Mouse (Mus musculus) heart, embryonic 11.5 days (tissue): Measurements from ENCODE around the gene Gabrb1. TPM values are rescaled to one million over a fixed set of nuclear protein-coding genes. Genes with fewer than 3 reads are reported as not detected.

Source experiments
- ATAC-seq: fragments of 200-750 bp; cut with Nextera tagmentation; replicated peaks from 2 replicates; pipeline ENCODE4 v1.8.0; 2017; ENCODE audit warnings: moderate library complexity; ENCODE audit not compliant: insufficient number of reproducible peaks, low FRiP score, low TSS enrichment
- H3K27ac ChIP-seq: fragments of 300-500 bp; sonication (generic); 2 replicates; pipeline ENCODE4 v1.5.1; 2014; ENCODE audit warnings: mild to moderate bottlenecking, low read depth, low read length
- H3K27me3 ChIP-seq: fragments of 300-500 bp; sonication (generic); 2 replicates; pipeline ENCODE4 v1.6.1; 2014; ENCODE audit warnings: mild to moderate bottlenecking, low read length, mixed read lengths; ENCODE audit not compliant: control insufficient read depth, insufficient read depth
- H3K36me3 ChIP-seq: fragments of 300-500 bp; sonication (generic); 2 replicates; pipeline ENCODE4 v1.6.1; 2014; ENCODE audit warnings: mild to moderate bottlenecking, low read length, moderate library complexity, mixed read lengths; ENCODE audit not compliant: control insufficient read depth, insufficient read depth
- H3K4me1 ChIP-seq: fragments of 300-500 bp; sonication (generic); 2 replicates; pipeline ENCODE4 v1.6.1; 2014; ENCODE audit warnings: low read length; ENCODE audit not compliant: control insufficient read depth, insufficient read depth
- H3K4me2 ChIP-seq: fragments of 300-500 bp; sonication (generic); 2 replicates; pipeline ENCODE4 v1.6.1; 2014; ENCODE audit warnings: mild to moderate bottlenecking, moderate library complexity
- H3K4me3 ChIP-seq: fragments of 300-500 bp; sonication (generic); 2 replicates; pipeline ENCODE4 v1.5.1; 2014; ENCODE audit warnings: low read depth, low read length
- H3K9ac ChIP-seq: fragments of 300-500 bp; sonication (generic); 2 replicates; pipeline ENCODE4 v1.6.1; 2014; ENCODE audit warnings: mild to moderate bottlenecking, low read depth, low read length, moderate library complexity
- H3K9me3 ChIP-seq: fragments of 300-500 bp; sonication (generic); replicated peaks from 2 replicates; pipeline ENCODE4 v1.6.1; 2016; ENCODE audit warnings: low read length; ENCODE audit not compliant: control insufficient read depth
- WGBS: fragments of 180-500 bp; shearing (Covaris S2); extraction: QIAGEN DNeasy Blood & Tissue Kit; methylation state at CpG from one replicate; pipeline ENCODE4 v1.1.7; 2014; ENCODE audit not compliant: insufficient replicate concordance; 5-methylcytosine and 5-hydroxymethylcytosine counted together
- polyA plus RNA-seq: library from polyadenylated mRNA; unstranded; fragments of >200 nt; fragmentation: Nextera tagmentation; extraction: Ambion mirVana; gene quantifications from 2 replicates; pipeline ENCODE4 v1.2.1, GENCODE M21; 2014

Gene Gabrb1
- polyA plus RNA-seq, 1 experiment from 2014 or later: 1.1 TPM

DNA sequence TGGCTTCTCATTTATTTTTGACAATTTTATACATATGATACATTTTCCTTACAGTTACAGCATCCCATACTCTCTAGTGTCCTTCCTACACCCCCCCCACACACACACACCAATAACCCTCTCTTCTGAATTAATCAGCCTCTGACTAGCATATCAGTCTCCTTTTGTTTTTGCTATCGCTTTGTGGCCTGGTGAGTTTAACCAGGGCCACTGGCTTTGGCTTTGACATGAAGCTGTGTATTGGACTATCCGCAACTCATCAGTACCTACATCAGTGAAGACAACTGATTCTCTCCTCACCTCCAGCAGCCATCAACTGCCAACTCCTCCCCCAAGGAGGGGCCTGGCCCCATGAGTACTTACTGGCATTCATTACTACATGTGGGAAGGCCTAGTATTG is 437.1 kb downstream of the Gabrb1 start:
- ATAC-seq: no peak
- H3K4me2 ChIP-seq: no peak overlapping the region
- H3K36me3 ChIP-seq: no peaks in the 10 kb centered on the region
- no peak overlapping the region for H3K9ac ChIP-seq
- no peaks in the 10 kb centered on the region for H3K27me3 ChIP-seq
- no peak overlapping the region for H3K4me3 ChIP-seq
- 57% methylated on average over 2 of the region's 2 CpGs for WGBS
- no peak overlapping the region for H3K27ac ChIP-seq
- H3K4me1 ChIP-seq: no peaks in the 10 kb centered on the region
- H3K9me3 ChIP-seq: no peaks in the 10 kb centered on the region

DNA sequence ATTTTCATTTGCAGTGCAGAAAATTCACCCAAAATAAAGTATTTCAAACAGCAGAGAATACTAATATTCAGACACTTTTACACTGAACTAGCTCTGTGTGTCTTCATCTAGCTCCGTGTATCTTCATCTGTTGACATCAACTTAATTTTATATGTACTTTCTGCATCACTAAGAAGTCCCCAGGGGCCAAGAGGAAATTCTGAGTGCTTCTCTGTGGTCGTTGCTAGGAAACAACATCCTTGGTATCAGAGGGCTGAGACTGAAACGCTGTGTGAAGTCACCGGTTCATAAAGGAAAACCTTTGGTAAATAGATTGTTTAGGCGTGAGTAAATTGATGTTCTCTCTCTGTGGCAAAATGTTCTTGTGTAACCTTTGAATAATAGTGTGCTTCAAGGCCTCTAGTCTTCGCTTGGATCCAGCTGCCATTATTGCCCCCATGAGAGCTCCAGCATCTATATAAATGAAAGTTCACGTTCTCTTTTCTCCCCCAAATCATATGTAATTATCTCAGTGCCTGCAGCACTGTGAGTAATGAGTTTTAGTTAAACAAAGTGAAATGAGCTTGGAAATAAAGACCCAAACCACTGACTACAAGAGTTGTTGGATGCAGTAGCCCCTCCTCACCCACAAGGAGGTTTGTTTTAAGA is 446.5 kb downstream of the Gabrb1 start:
- no peak overlapping the region for H3K27ac ChIP-seq
- H3K4me2 ChIP-seq: no peak overlapping the region
- H3K36me3 ChIP-seq: no peaks in the 10 kb centered on the region
- no peak overlapping the region for H3K9ac ChIP-seq
- H3K4me3 ChIP-seq: no peak overlapping the region
- no peaks in the 10 kb centered on the region for H3K4me1 ChIP-seq
- WGBS: 77% methylated on average over 7 of the region's 7 CpGs
- H3K27me3 ChIP-seq: no peaks in the 10 kb centered on the region
- H3K9me3 ChIP-seq: no peaks in the 10 kb centered on the region
- no peak for ATAC-seq

DNA sequence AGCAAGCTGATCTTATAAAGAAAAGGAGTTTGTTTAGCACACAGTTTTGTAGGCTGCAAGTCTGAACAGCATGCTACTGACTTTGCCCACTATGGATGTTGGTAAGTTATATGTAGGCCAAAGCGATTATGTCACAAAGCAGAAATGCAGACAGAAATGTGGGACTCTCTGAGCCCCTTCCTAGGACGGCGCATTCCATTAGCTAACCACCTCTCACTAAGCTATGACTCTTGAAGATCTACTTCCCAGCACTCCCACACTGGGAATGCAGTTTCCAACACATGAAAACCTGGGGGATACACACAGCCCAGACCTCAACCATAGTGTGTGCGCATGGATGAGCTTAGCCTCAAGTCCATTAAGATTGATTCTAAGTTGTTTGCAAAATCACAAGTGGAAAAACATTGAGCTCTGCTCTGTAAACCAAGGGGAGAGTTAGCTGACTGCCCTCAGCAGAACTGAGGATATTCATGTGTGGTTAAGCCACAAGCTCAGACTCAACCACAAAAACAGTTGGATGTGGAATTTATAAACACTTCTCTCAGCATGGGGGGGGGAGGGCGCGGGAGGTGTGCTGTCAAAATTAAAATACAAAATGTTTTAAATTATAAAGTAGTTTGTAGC is 464.6 kb downstream of the Gabrb1 start:
- no peak overlapping the region for H3K27ac ChIP-seq
- H3K9ac ChIP-seq: no peak overlapping the region
- no peak overlapping the region for H3K4me3 ChIP-seq
- H3K4me2 ChIP-seq: no peak overlapping the region
- H3K36me3 ChIP-seq: no peaks in the 10 kb centered on the region
- WGBS: 86% methylated on average over 6 of the region's 6 CpGs
- no peak for ATAC-seq
- no peaks in the 10 kb centered on the region for H3K27me3 ChIP-seq
- no peaks in the 10 kb centered on the region for H3K4me1 ChIP-seq
- no peaks in the 10 kb centered on the region for H3K9me3 ChIP-seq

DNA sequence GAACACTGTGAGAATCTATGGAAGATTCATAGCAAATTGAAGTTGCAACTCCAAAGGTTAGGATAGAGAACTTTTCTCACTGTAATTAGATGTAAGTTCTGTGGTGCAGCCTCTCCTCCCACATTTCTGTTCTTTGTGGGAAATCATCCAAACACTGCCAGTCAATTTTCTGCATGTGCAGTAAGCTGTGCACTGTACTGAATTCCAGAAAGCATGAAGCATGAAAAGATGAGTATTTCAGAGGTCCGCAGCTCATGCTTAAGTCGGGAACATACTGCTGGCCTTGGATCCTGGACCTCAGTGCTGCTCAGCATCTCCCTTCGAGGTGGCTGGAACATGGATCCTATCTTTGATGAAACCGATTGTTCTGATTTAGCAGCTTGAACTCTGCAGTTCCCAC is 468.8 kb downstream of the Gabrb1 start:
- H3K27ac ChIP-seq: no peak overlapping the region
- H3K36me3 ChIP-seq: no peaks in the 10 kb centered on the region
- H3K4me3 ChIP-seq: no peak overlapping the region
- no peaks in the 10 kb centered on the region for H3K27me3 ChIP-seq
- H3K4me1 ChIP-seq: no peaks in the 10 kb centered on the region
- no peak overlapping the region for H3K4me2 ChIP-seq
- ATAC-seq: no peak
- no peaks in the 10 kb centered on the region for H3K9me3 ChIP-seq
- no peak overlapping the region for H3K9ac ChIP-seq
- 77% methylated on average over 4 of the region's 4 CpGs for WGBS

DNA sequence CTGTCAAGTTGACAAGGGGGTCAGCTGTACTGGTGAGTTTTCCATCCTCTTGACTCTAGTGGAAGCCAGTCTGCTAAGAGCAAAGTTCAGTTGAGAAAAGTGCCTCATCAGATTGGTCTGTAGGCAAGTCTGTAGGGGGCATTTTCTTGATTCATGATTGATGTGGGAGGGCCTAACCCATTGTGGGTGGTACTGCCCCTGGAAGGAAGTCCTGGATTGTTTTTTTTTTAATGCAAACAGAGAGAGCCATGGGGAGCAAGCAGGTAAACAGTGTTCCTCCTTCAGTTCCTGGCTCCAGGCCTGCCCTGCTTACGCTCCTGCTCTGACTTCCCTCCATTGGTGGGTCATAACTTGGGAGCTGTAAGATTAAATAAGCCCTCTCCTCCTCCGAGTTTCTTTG is 476.0 kb downstream of the Gabrb1 start:
- Histone ChIP-seq H3K27ac (no peak overlapping the region), H3K27me3 (no peaks in the 10 kb centered on the region), H3K4me3 (no peak overlapping the region), H3K9ac (no peak overlapping the region), H3K4me2 (no peak overlapping the region), H3K4me1 (no peaks in the 10 kb centered on the region), H3K36me3 (no peaks in the 10 kb centered on the region), H3K9me3 (no peaks in the 10 kb centered on the region)
- 64% methylated on average over 2 of the region's 2 CpGs for WGBS
- no peak for ATAC-seq

DNA sequence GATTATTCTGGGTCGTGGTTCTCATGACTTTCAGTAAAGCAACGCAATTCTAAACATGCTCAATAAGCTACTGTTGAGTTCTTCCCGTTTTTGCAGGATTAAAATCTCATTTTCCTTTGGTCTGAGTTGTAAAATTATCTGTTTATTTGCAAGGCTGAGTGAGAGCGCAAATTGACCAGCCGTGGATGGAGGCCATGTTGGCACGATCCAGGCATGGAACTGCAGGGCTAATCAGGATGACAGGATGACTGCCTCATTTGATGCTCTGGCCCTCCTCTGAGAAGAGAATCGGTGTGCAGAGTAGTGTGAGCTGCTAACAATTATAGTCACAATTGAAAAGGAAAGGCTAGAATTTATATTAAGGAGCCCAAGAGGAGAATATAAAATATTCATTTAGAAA is 480.3 kb downstream of the Gabrb1 start:
- Histone ChIP-seq H3K4me2 (no peak overlapping the region), H3K9ac (no peak overlapping the region), H3K27me3 (no peaks in the 10 kb centered on the region), H3K4me3 (no peak overlapping the region), H3K4me1 (no peaks in the 10 kb centered on the region), H3K27ac (no peak overlapping the region), H3K36me3 (no peaks in the 10 kb centered on the region), H3K9me3 (no peaks in the 10 kb centered on the region)
- ATAC-seq: no peak
- WGBS: 81% methylated on average over 7 of the region's 7 CpGs

DNA sequence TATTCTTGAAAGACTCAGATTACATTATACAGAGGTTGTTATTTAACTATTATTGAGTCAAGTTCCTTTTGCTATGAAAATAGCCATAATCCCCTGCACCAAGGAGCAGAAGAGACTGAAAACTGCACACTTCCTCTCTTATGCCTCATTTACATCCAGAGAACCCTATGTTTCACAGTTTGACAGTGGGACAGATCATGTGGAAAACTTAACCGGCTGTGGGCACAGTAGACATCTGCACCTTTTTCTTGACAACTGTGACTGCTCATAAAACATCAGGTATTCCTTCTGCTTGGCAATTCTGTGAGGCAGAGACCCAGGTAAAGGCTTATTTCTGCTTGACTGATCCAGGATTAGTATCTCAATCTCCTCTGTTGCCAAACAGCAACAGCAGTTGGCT is 481.7 kb downstream of the Gabrb1 start:
- H3K4me3 ChIP-seq: no peak overlapping the region
- no peaks in the 10 kb centered on the region for H3K4me1 ChIP-seq
- WGBS: 76% methylated on average over 1 of the region's 1 CpGs
- H3K9me3 ChIP-seq: no peaks in the 10 kb centered on the region
- ATAC-seq: no peak
- H3K4me2 ChIP-seq: no peak overlapping the region
- H3K27me3 ChIP-seq: no peaks in the 10 kb centered on the region
- no peaks in the 10 kb centered on the region for H3K36me3 ChIP-seq
- H3K9ac ChIP-seq: no peak overlapping the region
- no peak overlapping the region for H3K27ac ChIP-seq

DNA sequence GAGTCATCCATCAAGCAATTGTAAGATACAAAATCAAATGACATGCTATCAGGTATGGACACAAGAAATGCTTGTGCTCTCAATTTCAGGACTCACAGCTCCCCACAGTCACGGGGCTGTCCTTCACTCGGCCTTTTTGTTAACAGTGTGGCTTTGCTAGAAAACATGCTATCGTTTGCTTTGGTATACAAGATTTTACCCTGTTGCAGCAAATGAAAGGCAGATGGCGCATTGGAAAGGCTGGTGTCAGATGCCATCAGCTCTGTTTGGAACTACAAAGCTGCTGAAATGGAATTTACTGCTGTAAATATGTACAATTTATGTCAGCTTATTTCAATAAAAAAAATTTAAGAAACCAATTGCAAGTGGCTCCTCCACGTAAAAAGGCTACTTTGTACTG is 490.8 kb downstream of the Gabrb1 start:
- no peak for ATAC-seq
- no peak overlapping the region for H3K4me2 ChIP-seq
- H3K27ac ChIP-seq: no peak overlapping the region
- no peaks in the 10 kb centered on the region for H3K36me3 ChIP-seq
- no peaks in the 10 kb centered on the region for H3K27me3 ChIP-seq
- WGBS: 78% methylated on average over 5 of the region's 5 CpGs
- H3K9me3 ChIP-seq: no peaks in the 10 kb centered on the region
- H3K4me3 ChIP-seq: no peak overlapping the region
- H3K4me1 ChIP-seq: peaks cover under 1% of the 10 kb centered on the region; the same call in 1 of the 2 replicates
- no peak overlapping the region for H3K9ac ChIP-seq

DNA sequence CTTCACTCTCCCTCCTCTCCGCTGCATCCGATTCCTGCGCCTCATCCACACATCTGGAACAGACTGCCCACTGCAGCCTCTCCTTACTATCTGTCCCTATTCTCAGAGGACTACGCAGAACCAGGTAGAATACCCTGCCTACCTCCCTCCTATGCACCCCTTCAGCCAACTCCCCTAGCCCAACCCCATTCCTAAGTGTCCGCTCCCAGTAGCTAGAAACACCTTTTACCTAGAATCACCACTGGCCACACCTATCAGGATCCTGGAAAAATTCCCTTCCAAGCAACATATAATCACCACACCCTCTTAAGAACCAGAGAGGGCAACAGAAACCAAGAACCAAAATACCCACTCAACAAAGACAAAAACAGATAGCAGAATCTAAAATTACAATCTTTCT is 493.0 kb downstream of the Gabrb1 start:
- no peak overlapping the region for H3K4me2 ChIP-seq
- 91% methylated on average over 5 of the region's 5 CpGs for WGBS
- H3K4me3 ChIP-seq: no peak overlapping the region

More for the DNA sequence above, 493.0 kb downstream of the Gabrb1 start:
- no peaks in the 10 kb centered on the region for H3K27me3 ChIP-seq
- no peak overlapping the region for H3K27ac ChIP-seq
- H3K36me3 ChIP-seq: 0 out of 2 replicates have a peak, but pooled peaks cover 3% of the 10 kb centered on the region
- ATAC-seq: no peak
- H3K9me3 ChIP-seq: no peaks in the 10 kb centered on the region
- peaks cover 5% of the 10 kb centered on the region; the same call in 1 of the 2 replicates for H3K4me1 ChIP-seq
- no peak overlapping the region for H3K9ac ChIP-seq
